Mouse (Mus musculus) neural tube, embryonic 14.5 days (tissue): ENCODE measurements around the gene Patj. TPM values are rescaled to one million over a fixed set of nuclear protein-coding genes. Genes with fewer than 3 reads are reported as not detected.
A peak's percentile ranks its signal among the peaks of the same experiment; 100 is the strongest.

Experiments
- ATAC-seq: fragments of 200-750 bp; cut with Nextera tagmentation; 2 replicates; pipeline ENCODE4 v1.8.0; 2017; ENCODE audit warnings: low read depth, mild to moderate bottlenecking, moderate TSS enrichment, moderate library complexity
- H3K27ac ChIP-seq: fragments of 300-500 bp; sonication (generic); 2 replicates; pipeline ENCODE4 v1.5.1; 2014; ENCODE audit warnings: low read depth, mild to moderate bottlenecking, control low read depth, low read length, moderate library complexity, mixed read lengths
- H3K27me3 ChIP-seq: fragments of 300-500 bp; sonication (generic); 2 replicates; pipeline ENCODE4 v1.6.1; 2014; ENCODE audit warnings: low read length; ENCODE audit not compliant: control insufficient read depth, insufficient read depth
- H3K36me3 ChIP-seq: fragments of 300-500 bp; sonication (generic); 2 replicates; pipeline ENCODE4 v1.6.1; 2014; ENCODE audit warnings: low read length, mixed read lengths; ENCODE audit not compliant: control insufficient read depth, insufficient read depth
- H3K4me1 ChIP-seq: fragments of 300-500 bp; sonication (generic); 2 replicates; pipeline ENCODE4 v1.6.1; 2014; ENCODE audit warnings: low read length; ENCODE audit not compliant: control insufficient read depth, insufficient read depth
- H3K4me2 ChIP-seq: fragments of 300-500 bp; sonication (generic); 2 replicates; pipeline ENCODE4 v1.6.1; 2014; ENCODE audit warnings: mild to moderate bottlenecking, low read depth, low read length, control low read depth
- H3K4me3 ChIP-seq: fragments of 300-500 bp; sonication (generic); 2 replicates; pipeline ENCODE4 v1.5.1; 2014; ENCODE audit warnings: low read depth, low read length, control low read depth, mixed read lengths
- H3K9ac ChIP-seq: fragments of 300-500 bp; sonication (generic); replicated peaks from 2 replicates; pipeline ENCODE4 v1.6.1; 2014; ENCODE audit warnings: low read depth, mild to moderate bottlenecking, control low read depth, low read length, mixed read lengths
- H3K9me3 ChIP-seq: fragments of 300-500 bp; sonication (generic); 2 replicates; pipeline ENCODE4 v1.6.1; 2016; ENCODE audit warnings: low read length; ENCODE audit not compliant: control insufficient read depth
- WGBS: fragments of 180-500 bp; shearing (Covaris S2); extraction: QIAGEN DNeasy Blood & Tissue Kit; methylation state at CpG from one replicate; pipeline ENCODE4 v1.1.7; 2014; 5-methylcytosine and 5-hydroxymethylcytosine counted together
- polyA plus RNA-seq: library from polyadenylated mRNA; unstranded; fragments of >200 nt; fragmentation: Nextera tagmentation; extraction: Ambion mirVana; gene quantifications from 2 replicates; pipeline ENCODE4 v1.2.1, GENCODE M21; 2014

Gene Patj
- polyA plus RNA-seq, 1 experiment from 2014 or later = 7.7 TPM

DNA sequence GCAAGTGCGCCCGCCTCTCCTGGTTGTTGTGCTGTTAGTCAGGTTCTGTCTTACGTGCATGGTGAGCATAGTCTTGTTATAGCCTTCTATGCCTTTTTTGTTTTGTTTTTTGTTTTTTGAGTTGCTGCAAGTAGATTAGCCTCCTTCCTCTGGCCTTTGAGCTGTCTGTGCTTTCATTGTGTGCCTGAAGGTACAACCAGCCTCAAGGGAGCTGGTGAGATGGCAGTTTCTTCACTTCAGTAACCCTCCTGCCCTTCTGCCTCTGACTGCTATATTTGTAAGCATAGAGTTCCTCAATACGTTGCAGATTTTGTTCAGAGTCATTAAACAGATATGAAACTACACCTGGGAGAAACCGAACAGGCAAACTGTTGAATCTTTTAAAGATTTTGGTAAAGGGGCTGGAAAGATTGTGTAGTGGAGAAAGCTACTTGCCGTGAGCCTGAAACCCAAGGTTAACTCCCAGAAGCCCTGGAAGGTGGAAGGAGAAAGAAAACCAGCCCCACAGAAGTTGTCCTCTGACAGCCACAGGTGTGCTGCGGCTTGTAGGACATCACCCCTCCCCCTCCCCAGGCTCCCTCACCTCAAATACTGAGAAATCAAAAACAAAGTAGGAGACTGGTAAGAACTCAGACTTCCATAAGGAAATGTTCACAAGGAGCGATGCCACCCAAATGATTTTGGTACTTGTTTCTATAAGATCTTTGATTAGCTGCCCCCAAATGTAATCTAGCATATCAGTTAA is 43.8 kb downstream of the Patj start:
- no peak overlapping the region for H3K27ac ChIP-seq
- 87% methylated on average over 8 of the region's 8 CpGs for WGBS

DNA sequence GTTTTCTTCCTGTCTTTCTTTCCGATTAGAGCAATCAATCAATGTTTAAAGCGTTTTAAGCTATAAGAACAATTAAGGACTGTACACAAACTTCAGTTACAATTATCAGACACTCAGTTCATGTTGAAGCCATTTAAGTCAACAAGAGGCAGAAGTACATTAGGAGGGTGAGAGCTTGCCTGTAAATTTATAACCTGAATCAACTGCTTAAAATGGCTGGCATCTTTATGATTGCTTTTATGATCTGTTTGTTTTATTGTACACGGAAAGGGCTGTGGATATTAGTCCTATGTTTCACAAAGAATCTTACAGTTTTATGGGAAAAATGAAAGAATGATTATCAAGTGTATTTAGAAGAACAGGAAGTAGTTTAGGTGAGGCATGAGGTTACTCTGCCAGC is 45.7 kb downstream of the Patj start:
- Histone ChIP-seq H3K4me1 (0 out of 2 replicates have a peak, but pooled peaks cover 3% of the 10 kb centered on the region), H3K4me2 (no peak overlapping the region), H3K27ac (no peak overlapping the region), H3K9me3 (no peaks in the 10 kb centered on the region), H3K27me3 (no peaks in the 10 kb centered on the region), H3K9ac (no peak overlapping the region), H3K4me3 (no peak overlapping the region), H3K36me3 (no peaks in the 10 kb centered on the region)
- ATAC-seq = no peak
- WGBS = 63% methylated on average over 3 of the region's 3 CpGs

More for the DNA sequence above, 43.8 kb downstream of the Patj start:
- H3K9me3 ChIP-seq = no peaks in the 10 kb centered on the region
- H3K4me1 ChIP-seq = 0 out of 2 replicates have a peak, but pooled peaks cover 3% of the 10 kb centered on the region
- H3K36me3 ChIP-seq = no peaks in the 10 kb centered on the region
- ATAC-seq = no peak
- H3K9ac ChIP-seq = no peak overlapping the region
- H3K4me3 ChIP-seq = no peak overlapping the region
- no peak overlapping the region for H3K4me2 ChIP-seq
- no peaks in the 10 kb centered on the region for H3K27me3 ChIP-seq

DNA sequence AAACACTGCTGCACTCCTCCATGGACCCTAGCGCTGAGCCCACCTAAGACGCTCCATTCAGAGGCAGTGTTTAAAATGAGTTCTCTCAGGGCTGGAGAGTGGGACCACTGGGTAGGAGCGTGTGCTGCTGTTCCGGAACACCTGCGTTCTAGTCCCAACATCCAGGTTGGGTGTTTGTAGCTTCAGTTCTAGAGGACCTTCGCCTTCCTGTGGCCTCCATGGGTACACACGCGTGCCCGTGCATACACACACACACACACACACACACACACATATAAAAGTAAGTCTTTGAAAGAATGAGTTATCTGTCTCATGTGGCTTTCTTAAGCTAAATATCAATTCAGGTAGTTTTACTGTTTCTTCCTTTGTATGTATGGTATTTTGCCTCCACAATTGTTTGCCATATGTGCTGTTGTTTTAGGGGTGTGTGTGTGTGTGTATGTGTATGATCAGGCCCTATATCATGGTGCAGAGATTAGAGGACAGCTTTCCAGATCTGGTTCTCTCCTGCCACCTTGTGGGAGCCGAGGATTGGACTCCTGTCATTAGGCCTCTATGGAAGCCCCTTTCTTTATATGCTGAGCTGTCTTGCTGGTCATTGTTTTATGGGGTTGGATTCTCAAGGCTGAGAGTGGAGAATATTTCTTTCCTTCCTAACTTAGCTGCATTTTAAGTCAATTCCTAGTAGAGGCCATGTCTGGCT is 49.0 kb downstream of the Patj start:
- 88% methylated on average over 10 of the region's 10 CpGs for WGBS
- ATAC-seq = peak; percentile 91
- no peak overlapping the region for H3K27ac ChIP-seq
- H3K9ac ChIP-seq = no peak overlapping the region
- no peaks in the 10 kb centered on the region for H3K27me3 ChIP-seq
- H3K4me3 ChIP-seq = no peak overlapping the region
- 0 out of 2 replicates have a peak, but pooled peaks cover 3% of the 10 kb centered on the region for H3K4me1 ChIP-seq
- no peak overlapping the region for H3K4me2 ChIP-seq
- H3K9me3 ChIP-seq = no peaks in the 10 kb centered on the region
- H3K36me3 ChIP-seq = no peaks in the 10 kb centered on the region

DNA sequence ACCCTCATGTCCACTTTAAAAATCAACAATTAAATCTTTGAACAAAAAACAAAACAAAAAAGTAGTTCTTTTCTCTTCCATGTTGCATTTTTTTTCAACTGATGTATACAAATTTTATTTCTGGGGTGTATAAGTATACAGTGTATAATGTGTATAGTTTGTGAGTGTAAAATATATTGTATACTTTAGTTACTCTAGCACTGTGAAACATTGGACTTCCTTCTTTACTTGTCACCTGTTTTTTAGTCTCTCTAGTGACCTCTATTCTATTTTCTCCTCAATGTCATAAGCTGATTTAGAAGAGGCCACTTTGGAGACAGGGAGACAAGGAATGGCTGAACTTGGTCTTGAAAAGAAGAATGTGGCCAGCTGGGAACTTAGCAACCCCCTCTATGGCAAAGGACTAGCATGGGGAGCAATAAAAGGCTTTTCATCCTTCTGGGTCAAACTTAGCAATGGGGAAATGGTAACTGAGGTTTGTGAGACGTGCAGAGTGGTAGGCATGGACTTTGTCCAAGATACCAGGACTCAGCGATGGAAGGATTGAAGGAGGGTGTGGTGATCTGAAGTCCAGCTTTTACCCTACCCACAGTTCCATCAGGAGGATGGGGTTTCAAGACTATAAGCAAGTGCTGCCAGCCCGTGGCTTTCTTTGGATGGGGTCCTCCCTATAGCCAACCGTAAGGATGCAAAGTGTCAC is 54.1 kb downstream of the Patj start:
- H3K36me3 ChIP-seq = no peaks in the 10 kb centered on the region
- ATAC-seq = no peak
- H3K4me1 ChIP-seq = no peaks in the 10 kb centered on the region
- H3K4me2 ChIP-seq = no peak overlapping the region
- WGBS = 64% methylated on average over 4 of the region's 4 CpGs
- H3K27me3 ChIP-seq = no peaks in the 10 kb centered on the region
- H3K9ac ChIP-seq = no peak overlapping the region
- H3K4me3 ChIP-seq = no peak overlapping the region
- H3K27ac ChIP-seq = no peak overlapping the region
- H3K9me3 ChIP-seq = no peaks in the 10 kb centered on the region

DNA sequence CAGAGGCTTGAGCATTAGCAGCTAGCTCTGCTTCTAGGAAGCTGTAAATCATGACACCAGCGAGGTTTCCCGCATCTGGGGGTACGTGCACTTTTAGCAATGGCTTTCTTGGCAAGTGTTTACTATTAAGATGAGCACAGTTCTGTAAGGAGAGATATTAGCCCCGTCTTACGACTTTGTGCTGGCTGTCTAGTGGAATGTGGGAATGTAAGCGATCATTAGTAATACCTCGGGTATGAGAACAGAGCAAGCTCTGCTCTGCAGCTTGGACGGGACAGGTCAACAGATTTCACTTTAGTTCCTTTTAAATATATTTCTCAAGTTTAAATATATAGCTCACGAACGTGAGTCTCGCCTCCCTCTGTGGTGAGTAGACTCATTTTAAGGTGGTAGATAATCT is 54.7 kb downstream of the Patj start:
- Histone ChIP-seq H3K9ac (no peak overlapping the region), H3K4me2 (no peak overlapping the region), H3K36me3 (no peaks in the 10 kb centered on the region), H3K27ac (no peak overlapping the region), H3K4me1 (no peaks in the 10 kb centered on the region), H3K27me3 (no peaks in the 10 kb centered on the region), H3K9me3 (no peaks in the 10 kb centered on the region), H3K4me3 (no peak overlapping the region)
- WGBS = 73% methylated on average over 11 of the region's 11 CpGs
- ATAC-seq = no peak

DNA sequence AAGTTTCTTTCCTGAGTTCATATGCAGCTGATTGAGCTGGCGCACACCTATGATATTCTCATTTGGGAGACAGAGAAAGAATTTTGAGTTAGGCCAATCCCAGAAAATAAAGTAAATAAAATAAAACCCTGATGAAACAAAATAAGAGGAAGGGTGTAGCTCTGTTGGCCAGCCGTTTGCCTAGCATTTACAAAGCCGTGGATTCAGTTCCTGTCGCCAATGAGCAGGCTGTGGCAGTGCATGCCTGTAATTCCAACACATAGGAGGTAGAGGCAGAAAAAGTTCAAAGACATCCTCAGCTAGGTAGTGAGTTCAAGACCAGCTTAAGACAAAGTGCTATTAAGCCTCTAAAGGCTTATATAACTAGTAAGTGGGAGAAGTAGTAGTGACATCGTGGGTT is 55.2 kb downstream of the Patj start:
- ATAC-seq = no peak
- Histone ChIP-seq H3K27me3 (no peaks in the 10 kb centered on the region), H3K4me2 (no peak overlapping the region), H3K9ac (no peak overlapping the region), H3K9me3 (no peaks in the 10 kb centered on the region), H3K36me3 (no peaks in the 10 kb centered on the region), H3K27ac (no peak overlapping the region), H3K4me1 (no peaks in the 10 kb centered on the region), H3K4me3 (no peak overlapping the region)
- WGBS = 90% methylated on average over 5 of the region's 5 CpGs

DNA sequence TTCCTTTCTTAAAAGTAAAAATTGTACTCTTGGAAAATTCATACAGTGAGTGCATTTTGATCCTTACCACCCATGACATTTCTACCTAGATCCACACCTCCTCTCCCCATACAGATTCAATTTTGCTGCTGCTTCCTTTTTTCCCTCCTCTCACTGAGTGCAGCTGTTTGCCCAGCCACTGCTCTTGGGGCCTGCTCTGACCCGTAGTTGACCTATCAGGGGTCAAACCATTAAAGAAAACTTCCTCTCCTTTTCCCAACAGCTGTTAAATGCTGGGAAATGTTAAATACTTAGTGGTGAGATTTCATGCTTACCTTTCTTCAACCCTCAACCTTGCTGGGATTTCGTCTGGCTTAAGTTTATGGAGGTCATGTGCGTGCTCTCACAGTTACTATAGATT is 55.7 kb downstream of the Patj start:
- H3K9ac ChIP-seq = no peak overlapping the region
- WGBS = 62% methylated on average over 3 of the region's 3 CpGs
- no peak for ATAC-seq
- H3K36me3 ChIP-seq = no peaks in the 10 kb centered on the region
- no peak overlapping the region for H3K4me3 ChIP-seq
- no peaks in the 10 kb centered on the region for H3K4me1 ChIP-seq
- no peak overlapping the region for H3K27ac ChIP-seq
- no peaks in the 10 kb centered on the region for H3K27me3 ChIP-seq
- no peak overlapping the region for H3K4me2 ChIP-seq
- no peaks in the 10 kb centered on the region for H3K9me3 ChIP-seq

DNA sequence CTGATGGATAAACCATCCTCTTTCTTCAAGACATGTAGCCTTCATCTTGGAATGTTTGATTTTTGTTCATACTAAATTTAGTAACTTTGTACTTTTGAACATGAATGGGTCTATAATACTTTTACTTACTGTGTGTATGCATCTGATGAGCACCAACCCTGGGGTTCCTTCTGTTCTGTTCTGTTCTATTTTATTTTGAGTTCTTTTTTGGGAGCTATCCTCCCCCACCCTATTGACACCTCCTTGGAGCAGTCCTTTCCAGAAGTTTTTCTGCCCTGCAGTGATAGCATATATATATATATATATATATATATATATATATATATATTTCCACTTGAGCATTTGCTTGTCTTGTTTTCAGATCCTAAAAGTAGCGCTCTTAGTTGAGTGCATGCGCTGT is 57.1 kb downstream of the Patj start:
- H3K4me3 ChIP-seq = no peak overlapping the region
- no peak overlapping the region for H3K27ac ChIP-seq
- H3K4me2 ChIP-seq = no peak overlapping the region
- 100% methylated on average over 2 of the region's 2 CpGs for WGBS
- H3K9ac ChIP-seq = no peak overlapping the region
- no peaks in the 10 kb centered on the region for H3K4me1 ChIP-seq
- no peaks in the 10 kb centered on the region for H3K9me3 ChIP-seq
- no peaks in the 10 kb centered on the region for H3K36me3 ChIP-seq
- no peak for ATAC-seq
- H3K27me3 ChIP-seq = no peaks in the 10 kb centered on the region

DNA sequence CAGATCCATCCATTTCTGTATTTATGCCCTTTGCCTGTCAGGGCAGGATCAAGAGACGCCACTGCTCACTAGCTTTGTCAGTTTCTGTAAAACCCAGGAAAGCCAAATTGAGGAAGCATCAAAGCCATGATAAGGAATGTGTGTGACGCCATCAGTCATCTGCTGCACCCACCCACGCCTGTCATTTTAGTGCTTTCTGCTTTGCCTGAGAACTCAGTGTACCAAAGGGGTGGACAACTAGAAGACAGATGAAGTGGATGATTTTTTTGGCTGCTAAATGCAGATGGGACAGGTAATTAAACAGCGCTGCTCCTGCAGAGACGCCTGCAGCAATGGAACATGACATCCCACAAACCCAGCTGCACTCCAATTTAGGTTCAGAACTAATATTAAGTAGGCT is 57.6 kb downstream of the Patj start:
- no peak overlapping the region for H3K9ac ChIP-seq
- no peak overlapping the region for H3K4me2 ChIP-seq
- no peaks in the 10 kb centered on the region for H3K36me3 ChIP-seq
- H3K4me3 ChIP-seq = no peak overlapping the region
- no peaks in the 10 kb centered on the region for H3K4me1 ChIP-seq
- no peaks in the 10 kb centered on the region for H3K27me3 ChIP-seq
- no peak for ATAC-seq
- no peak overlapping the region for H3K27ac ChIP-seq
- WGBS = 71% methylated on average over 5 of the region's 5 CpGs
- no peaks in the 10 kb centered on the region for H3K9me3 ChIP-seq
